Mouse (Mus musculus) yolk sac, embryonic 10.5 days (tissue): ENCODE data around the gene Ptprm.

Experiments used
- DNase-seq: peaks from one replicate; pipeline ENCODE4 v3.0.0-alpha.2; 2017; ENCODE audit warnings: low spot score

The Ptprm gene

DNA sequence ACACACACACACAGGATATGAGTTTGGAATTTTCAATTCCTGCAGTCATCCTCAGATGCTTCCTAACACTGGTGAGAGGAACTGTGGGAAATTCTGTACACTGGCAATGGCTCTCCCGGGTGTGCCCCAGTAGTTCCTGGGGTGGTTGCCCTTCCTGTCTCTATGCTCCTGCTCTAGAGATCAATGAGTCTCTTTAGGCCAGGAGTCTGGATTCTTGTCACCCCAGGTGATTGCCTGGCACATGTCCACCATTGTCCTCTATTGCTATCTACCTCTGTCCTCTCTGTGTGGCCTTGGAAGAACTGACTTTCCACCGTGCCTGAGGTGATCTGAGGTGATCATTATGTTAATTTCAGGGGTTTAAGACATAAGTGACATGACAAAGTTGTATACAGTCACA is 10.8 kb downstream of the Ptprm start:
- no peak for DNase-seq

DNA sequence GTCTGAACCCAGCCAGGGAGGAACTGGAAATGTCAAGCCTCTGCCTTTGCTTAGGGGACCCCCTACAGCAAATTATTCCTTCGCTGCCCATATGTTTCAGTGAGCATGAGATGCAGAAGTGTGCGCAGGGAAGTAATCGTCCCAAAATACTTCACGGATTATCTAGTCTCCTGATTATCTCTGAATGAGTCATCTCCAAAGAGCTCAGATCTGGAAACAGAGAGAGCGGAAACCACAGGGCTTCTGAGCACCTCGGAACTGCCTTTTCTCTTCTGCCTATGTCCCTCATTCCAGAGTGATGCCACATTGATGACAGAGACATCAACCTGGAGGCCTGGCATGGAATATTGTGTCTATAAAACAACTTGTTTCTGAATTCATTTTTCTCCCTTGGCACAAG is 11.3 kb downstream of the Ptprm start:
- no peak for DNase-seq

DNA sequence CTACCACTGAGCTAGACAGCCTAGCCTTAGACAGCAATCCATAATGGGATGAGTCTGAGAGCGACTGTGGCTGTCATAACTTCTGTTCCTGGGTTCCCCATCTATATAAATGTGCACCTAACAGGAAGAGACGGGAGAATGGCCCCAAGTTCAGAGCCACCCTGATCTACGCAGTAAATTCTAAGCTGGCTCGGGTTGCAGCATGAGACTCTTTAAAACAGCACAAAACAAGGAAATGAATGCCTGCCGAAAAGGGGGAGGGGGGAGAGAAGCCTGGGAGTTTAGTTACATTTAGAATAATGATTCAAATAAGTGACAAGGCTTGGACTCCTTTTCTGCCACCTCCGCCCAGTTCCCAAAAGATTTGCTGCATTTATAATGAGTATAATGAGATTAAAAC is 13.9 kb downstream of the Ptprm start:
- no peak for DNase-seq

DNA sequence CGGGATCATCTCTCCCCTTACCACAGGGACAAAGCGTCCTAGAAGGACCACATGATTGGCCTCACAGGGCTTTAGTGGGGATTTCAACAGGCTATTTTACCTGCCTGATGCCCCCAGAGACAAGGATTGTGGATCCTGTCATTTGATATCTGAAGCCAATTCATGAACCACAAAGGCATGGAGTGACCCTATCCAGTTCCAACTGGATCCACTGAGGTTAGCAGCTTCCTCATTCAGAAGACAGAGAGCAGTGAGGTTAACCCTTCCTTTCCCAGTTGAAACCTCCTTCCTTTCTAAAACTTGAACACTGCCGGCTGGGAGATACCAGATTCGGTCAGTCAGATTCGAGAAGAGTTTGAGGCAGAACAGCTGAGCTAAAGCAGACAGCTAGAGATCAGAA is 14.7 kb downstream of the Ptprm start:
- DNase-seq: no peak

DNA sequence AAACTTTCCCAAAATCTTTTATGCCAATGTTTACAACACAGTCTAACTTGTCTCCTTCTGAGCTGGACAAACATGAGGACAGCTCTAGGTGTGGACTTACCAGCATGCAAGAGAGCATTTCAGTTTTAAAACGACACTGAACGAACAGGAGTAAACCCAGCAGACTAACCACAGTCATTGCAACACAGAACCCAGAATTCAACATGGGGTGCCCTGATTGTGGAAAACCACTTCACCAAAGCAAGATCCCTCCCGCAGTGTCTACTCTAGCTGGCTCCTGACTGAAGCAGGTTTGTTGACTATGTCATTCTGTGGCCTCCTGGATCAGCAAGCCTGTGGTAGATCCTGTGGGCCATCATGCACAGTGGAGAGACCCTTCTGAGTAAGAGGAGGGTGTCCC is 19.9 kb downstream of the Ptprm start:
- no peak for DNase-seq

DNA sequence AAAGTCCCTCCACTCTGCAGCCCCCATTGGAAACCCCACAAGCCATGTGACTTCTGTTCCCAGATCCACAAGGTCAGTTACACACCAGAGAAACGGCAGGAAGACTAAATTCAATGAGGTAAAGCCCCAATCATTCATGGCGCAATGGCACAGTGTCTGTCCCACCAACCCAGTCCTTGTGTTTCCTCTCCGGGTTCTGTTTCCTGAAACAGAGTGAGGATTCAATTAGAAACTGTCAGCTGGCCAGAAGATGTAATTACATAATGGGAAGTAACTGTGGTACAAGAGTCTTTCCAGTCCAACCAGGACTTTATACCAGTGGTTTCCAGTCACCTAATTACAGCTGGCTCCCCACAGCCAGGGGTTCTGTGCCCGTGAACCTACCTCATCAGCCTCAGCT is 24.8 kb downstream of the Ptprm start:
- no peak for DNase-seq

DNA sequence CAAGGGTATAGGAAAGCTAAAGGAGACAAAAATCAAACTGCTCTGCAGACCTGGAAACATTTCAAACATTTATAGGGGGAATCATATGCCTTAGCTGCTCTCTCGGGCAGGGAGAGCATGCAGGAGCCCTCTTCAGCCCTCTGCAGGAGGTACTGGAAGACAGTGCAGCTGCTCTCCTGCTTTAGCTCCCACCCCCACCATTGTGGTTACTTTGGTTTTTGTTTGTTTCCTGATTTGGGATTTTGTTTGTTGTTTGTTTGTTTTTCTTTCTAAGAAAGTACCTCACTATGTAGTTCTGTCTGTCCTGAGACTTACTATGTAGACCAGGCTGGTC is 29.8 kb downstream of the Ptprm start:
- DNase-seq: no peak

DNA sequence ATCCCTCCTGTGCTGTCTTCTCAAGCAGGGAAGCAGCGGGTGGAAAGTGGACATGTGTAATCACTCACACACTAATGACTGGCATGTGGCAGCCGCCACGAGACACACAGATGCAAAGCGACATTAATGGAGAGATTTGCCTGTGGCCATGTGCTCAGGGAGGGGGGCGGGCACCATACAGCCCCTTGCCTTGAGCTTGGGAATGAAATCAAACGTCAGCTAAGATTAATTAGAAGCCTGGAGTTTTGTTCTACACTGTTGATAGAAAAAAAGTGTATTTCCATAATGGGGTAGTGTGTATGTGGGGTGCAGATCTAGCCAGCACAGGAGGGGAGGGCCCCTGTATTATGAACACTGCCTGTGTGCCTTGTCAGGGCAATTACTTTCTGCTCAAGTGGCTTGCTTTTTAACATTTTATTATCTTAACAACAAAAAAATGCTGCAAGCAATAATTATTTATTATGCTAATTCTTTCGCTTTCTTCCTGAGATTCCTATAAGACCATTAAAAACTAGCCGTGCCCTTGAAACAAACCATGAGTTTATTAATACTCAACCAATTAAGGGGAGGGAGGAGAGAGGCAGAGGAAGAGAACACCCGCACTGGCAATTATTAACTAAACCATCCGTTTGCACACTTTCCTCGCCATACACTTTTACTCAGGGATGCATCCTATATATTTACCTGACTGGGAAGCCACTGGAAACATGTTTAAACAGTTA is 30.3 kb downstream of the Ptprm start:
- DNase-seq: no peak

DNA sequence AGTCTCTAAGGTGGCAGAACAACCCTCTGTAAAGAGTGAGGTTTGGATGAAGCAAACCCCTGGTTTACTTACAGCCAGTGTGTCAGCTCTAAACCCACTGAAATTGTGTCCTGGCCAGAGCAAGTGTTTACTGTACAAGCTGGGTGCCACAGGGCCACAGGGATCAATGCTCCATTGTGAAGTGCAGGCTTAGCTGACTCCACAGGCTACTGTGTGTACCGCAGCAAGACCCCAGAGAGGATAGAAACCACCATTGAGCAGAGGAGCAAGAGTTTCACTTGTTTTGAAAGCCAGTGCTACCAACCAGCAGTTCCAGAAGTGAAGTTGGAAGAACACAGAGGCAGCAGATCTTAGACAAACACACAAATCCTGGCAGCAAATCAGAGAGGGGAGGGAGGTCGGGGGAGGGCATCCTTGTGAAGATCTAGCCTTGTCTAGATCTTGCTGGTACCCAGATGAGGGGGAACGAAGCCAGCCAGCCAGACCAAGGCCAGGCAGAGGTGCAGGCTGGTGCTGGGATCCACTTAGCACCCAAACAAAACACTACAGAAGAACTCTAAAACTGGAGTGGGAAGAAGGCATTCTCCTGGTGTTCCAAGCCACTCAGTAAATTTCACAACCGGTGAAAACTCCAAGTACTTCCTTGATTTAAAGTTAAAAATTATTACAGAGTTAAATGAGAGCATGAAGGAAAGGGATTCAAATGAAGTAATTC is 39.6 kb downstream of the Ptprm start:
- DNase-seq: no peak

DNA sequence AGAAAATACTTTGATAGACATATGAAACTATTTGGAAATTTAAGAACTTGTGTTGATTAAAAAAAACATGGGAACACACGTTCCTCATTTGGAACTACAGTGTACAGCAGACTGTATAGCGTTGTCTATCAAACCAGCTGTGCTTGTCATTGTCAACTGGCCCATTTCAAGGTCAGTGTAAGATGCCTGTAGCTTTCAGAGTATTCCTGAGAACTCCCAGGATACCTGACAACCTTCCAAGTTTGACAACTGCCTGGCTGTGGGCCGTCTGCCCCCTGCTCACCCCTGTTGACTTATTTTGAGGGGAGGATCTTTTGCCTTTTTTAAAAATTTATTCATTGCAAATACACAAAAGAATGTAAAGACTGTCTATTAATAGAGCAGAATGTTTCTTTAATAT is 45.8 kb downstream of the Ptprm start:
- no peak for DNase-seq

DNA sequence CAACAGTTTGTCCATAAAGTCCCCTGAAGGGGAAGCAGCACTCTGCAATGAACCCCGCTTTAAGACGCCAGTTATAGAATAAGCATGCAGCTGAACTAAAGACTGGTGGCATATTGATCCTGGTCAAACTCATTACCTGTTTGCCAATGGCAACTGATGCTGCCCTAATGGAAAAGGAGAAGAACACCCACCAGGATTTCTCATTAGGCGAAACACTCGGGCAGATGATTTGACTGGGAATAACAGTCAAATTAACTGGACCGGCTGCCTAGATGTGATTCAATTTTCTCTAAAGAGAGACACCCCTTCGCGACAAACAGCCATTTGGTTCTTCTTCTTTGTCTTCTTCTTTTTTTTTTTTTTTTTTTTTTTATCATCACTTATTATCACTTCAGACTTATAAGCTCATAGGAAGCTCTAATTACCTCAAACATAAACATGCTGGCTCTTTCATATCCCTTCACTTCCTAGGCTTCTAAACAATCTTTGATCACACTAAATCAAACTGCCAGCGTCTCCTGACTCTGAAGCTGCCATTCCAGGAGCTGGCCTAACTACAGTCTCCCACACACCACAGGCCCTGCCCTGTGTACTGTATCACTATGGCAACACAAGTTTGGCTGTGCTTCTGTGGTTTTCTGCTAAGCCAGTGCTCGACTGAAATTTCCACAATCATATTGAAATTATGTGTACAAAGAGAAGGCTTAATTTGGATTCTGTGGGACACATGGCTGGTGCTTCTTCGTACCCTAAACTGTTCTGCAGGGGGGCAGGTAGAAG is 48.0 kb downstream of the Ptprm start:
- no peak for DNase-seq

DNA sequence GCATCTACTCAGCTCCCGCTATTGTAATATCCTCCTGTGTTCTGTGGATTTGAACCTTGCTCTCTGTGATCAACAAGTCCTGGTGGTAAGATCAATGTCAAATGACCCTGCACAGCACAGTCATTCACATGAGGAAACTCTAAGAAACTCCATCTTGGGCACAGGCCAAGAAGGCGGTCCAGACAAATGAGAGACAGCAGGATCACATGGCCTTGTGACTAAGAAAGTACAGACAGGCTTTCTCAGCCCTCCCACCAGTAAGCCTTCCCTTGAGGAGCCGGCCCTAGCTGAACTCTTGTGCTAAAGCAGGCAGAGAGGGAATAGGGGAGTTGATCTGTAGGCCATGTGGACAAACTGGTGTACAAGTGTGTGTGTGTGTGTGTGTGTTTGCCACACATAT is 49.4 kb downstream of the Ptprm start:
- no peak for DNase-seq

DNA sequence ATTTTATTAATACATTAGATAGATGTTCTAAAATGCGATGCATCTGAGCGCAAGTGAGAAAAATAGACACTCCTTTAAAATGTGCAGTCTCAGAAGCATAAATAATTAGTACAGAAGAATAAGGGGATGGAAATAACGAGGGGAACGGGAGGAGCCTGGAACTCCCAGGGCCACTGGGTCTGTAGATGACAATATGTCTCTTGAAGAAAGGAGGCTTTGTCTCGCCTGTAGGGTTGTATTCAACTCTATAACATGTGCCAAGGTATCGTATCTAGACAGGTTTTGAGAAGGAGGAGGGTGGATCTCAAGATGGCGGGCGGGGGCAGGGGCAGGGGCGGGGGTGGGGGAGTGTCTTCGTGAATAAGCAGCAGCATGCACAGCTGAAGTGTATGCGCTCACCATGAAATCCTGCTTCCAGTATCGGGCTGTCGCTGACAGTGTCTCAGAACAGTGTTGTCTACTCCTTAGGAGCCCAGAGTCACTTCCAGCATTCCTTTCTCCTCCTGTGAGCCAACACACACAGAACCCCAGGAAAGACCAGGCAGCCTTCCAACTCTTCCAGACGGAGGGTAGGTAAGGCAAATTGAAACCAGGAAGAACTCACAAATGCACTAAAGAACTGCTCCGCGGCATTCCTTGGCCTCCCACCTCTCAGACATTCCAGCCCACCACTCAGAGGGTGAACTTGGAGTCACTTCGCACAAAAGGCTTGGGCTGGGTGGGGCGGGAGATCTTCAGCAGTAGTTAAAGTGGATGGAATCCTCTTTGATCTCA is 50.7 kb downstream of the Ptprm start:
- DNase-seq: no peak

DNA sequence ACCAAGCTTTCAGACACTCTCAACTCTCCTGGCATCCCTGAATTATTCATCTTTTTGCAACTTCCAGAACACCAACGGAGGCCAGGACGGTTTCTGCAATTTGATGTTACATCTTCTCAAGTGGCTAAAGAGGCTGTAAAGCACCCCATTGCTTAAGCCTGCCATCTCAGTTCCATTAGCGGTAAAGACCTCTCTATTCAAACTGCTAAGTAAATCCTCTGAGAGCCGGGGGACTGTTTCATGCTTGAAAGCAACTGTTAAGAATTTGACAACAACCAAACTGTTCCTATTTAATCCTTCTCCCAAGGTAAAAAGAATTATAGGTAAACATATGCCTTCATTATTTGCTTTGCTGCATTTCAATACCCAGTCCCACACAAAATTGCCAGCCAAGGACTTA is 51.7 kb downstream of the Ptprm start:
- DNase-seq: no peak

DNA sequence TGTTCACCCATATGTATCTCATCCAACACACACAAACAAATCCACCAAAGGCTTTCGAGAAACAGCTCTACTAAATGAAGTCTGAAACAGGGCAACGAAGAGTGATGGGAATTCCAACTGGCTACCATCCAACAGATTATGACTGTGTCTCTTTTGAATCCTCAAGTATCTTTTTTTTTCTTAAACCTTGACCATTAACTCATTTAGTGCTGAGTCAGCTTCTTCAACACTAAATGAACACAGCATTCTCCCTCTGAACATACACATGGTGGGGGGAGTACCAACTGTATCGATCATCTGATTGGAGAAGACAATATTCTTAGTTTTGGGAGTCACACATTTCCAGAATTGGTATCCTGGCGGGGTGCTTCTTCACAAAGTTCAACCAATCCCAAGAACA is 52.2 kb downstream of the Ptprm start:
- no peak for DNase-seq

DNA sequence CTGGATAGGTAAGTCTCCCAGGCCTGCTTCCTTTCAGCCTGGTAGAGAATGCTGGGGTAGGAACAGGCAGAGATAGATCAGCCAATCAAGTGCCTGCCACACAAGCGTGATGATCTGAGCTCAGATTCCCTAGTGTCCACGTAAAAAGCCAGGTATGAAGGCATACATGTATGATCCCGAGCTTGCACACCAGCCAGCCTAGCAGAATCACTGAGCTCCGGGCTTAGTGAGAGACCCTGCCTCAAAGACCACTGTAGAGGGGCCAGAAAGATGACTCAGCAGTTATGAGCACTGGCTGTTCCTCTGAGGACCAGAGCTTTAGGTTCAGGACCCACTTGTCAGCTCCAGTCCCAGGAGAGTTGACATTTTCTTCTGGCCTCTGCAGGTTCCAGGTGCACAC is 52.9 kb downstream of the Ptprm start:
- no peak for DNase-seq

DNA sequence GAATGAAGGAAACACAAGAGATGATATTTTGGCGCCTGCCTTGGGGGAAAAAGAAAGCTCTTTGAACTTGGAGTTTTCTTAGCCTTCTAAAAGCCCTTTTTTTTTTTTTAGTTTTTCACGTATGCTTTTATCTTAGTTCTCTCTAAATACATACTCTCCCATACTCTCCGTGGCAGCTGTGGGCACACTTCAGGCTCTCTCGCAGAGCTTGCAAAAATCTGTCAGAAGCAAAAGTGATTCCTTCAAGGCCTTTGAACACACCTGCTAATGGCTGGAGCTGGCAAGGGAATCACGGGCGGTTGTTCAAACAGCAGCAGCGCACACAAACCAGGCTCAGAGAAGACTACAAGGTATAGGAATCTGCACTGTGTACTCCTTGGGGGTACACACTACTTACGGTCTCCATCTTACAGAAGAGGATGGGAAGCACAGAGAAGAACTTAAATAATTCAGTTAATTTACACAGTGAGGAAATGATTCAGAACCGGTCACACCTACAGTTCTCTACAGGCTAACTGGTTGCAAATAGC is 55.9 kb downstream of the Ptprm start:
- no peak for DNase-seq

DNA sequence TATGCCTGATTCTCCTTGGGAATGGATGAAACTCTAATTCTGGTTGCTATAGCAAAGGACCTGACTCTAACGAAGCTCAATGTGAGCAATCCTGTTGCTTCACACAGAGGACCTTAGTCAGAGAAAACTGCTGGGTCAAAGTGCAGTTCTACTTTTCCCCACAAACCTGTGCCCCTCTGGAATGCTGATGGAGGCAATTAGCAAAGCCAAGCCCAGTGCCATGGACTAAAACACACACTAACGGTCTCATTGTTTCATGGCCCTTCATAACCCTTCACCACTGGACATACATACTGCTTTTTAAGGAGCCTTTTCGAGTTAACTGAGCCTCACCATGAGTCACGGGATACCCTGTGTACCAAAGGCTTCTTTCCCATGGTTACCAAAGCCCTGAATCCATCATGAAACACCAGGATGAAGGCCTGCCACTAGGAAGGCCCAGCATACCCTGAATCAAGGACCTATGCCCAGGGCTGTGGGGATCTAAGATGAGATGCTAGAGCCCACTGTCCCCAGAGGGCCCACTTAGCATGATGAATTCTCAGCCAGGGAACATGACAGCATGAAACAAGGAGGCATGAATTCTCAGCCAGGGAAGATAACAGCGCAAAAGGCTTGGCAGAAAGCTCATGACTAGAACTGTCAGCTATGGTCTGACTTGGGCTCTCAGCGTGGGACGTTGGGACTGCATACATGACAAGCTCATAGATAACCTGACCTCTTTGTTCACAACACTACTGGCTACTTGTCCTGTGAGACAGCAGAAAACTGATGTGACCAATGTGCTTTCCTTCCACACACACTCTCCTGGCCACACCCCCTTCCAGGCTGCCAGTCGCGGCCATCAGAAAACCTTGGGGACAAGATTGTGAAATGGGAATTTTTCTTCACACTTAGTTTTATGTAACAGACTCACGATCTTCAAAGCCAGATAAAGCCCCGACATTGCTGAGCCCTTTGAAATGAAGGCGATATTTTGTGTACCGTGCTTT is 57.4 kb downstream of the Ptprm start:
- DNase-seq: no peak

DNA sequence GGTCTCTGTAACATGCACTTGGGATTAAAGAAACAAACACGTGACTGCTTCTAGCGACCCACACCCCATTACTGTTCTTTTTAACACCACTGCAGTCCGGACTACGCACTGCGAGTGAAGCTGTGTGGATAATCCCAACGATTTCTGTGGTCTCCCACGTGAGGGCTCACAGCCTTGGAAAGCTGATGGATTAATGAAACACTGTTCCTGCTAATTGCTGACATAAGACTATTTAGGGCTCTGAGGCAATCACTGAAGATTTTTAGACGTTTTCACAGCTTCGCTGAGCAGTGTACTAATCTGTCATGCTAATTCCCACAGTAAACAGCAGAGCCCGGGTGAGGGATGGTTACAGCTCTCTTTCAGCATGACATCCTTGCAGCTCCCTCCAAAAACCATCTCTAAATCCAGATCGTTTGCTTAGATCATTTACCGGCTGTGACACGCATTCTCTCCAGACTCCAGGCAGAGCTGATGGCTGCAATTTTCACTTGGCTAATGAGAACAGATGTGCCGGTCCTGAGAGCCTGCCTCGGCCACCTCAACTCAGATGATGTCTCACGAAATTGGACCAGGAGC is 63.5 kb downstream of the Ptprm start:
- no peak for DNase-seq

DNA sequence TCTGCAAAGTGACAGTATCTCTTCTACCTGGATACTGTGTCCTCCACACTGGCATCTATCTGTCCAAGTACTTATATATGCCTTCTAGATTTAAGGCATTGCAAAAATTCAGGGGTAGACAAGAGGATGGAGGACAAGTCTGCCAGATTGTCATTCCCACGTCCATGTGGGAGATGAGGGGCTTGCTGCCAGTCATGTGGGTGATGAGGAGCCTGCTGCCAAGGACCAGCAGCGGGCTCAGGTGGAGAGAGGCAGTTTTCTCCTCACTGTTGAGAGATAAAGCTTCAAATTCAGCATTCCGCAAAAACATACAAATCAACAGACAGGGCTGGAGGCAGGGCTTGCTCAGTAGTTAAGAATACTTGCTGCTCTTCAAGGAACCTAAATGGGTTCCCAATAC is 66.8 kb downstream of the Ptprm start:
- DNase-seq: no peak
